Mouse (Mus musculus): ENCODE measurements at regions not wholly inside any gene's neighbourhood (a gene's known extent, or its start where the extent isn't known, plus 50 kb on each side); places are given as distances from the start of the nearest gene placed in this dataset.
A peak's percentile ranks its signal among the peaks of the same experiment; 100 is the strongest.

- DNase-seq (ENCODE audit: low spot score in 2 of 2), result no peak
These were observed 67.9 kb downstream of the 3100002H09Rik start for GRCm38 (mm10) chr4:124542696-124543095.

DNA sequence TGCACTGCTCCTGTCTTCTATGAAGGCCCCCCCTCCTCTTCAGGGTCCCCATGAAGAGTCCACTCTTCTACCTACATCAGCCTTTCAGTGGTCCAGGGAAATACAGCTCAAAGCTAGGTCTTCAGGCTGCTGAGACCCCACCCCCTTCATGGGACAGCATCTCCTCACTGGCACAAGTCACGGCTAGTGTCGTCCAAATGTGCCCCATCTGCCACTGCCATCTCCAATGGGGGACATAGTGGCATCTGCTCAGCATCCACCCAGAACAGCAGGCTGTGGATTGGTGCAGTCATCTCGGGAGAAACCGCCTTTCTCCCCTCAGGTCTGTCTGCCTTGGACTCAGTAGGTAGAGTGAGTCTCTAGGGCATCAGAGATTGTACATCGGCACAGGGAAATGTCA lies 72.1 kb downstream of the 3100002H09Rik start:
- no peak for DNase-seq (ENCODE audit: low spot score in 2 of 2)

- no peak for DNase-seq (ENCODE audit: low spot score in 2 of 2)
These were observed 72.9 kb downstream of the 3100002H09Rik start for GRCm38 (mm10) chr4:124537681-124538080.

DNA sequence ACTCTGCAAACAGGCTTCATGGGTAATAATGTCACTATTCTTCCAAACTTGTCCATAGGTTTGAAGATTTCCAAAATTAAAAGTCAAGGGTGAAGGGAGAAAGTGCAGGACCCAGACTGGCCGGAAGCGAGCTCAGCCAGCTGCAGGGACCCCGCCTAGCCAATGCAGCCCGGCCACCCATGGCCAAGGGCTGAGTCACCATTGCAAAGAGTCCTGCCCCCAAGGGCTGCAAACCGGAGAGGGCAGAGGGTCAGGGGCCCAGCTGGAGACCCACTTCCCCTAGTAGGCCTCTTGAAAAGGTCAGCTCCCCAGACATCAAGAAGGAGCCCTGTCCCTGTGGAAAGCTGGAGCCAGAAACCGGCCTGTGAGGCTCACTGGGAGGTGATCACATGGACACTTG lies 77.0 kb downstream of the 3100002H09Rik start:
- DNase-seq (ENCODE audit: low spot score in 2 of 2), result peak; percentile 15 to 32

DNA sequence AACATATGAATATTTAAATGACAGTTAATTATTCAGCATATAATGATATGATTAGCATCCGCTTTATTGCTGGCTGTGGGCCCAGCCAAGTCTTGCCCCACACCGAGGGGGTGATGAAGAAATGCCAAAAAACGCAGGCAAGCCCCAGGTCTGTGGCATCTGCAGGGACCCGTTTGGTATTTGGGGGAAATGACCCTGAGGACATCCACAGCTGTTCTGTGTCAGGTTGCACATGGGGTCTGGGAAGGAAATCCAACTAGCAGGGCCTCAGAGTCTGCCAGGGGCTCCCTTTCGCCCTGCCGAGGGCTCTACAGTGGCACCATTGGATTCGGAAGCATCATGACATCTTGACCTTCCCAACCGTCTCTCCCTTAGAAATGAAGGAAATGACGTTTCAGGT lies 80.0 kb downstream of the 3100002H09Rik start:
- DNase-seq (ENCODE audit: low spot score in 2 of 2), result no peak

- no peak for DNase-seq (ENCODE audit: low spot score in 2 of 2)
These were observed 83.8 kb downstream of the 3100002H09Rik start for GRCm38 (mm10) chr4:124526822-124527221.

- DNase-seq (ENCODE audit: low spot score in 2 of 2), result peak in 1 of 2 experiments; percentile 12
These were observed 84.2 kb downstream of the 3100002H09Rik start for GRCm38 (mm10) chr4:124526362-124526761.

DNA sequence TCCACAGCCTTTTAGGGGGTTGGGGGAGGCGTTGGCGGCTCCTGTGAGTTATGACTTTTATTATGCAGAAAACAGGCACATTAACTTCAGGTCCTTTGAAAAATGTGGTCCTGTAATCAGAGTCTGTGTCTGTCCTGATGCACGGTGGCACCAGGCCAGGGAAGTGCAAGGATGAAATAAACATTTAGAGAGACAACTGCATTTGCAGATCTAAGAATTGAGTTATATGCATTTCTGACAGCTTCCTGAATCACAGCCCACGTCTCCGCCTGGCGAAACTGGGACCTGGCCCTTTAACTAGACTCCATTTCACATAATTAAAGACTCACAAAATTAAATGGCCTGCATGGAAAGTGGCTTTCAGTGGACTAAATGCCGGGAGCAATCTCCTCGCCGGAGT lies 90.3 kb downstream of the 3100002H09Rik start:
- no peak for DNase-seq (ENCODE audit: low spot score in 2 of 2)

DNA sequence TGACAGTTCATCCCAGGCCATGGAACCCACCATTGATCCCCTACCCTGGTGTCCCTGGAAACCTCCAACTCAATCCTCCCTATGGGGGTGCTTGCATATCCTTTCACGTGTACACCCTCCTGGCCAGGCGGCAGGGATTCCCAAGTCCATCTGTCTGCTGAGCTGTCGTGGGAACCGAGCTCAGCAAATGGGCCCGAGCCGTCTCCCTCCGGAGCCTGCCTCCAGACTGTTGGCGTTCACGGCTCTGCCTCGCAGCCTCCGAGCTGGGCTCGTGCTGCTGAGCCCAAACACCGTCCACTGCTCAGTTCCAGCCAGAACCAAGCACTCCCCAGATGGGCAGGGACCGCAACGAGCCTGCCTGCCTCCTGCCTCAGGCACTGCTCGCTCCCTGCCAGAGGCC lies 98.8 kb downstream of the 3100002H09Rik start:
- DNase-seq (ENCODE audit: low spot score in 2 of 2), result no peak

DNA sequence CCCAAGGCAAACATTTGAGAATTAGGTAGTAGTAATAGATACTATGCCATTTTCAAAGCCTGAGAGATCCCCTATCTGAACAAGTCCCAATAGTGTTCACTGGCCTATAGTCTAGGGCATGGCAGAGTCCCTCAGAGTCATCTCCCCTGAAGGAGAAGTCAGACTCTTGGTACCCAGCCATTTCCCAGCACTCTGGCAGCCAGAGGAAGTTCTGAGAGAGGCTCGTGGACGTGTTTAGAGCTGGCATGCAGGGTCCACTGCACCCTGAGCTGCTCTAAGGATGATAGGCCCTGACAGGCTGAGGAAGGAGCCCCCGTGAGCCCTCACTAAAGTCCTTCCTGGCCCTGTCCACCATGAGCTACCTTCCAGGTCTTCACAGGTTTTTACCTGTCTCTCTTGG lies 99.8 kb downstream of the 3100002H09Rik start:
- no peak for DNase-seq (ENCODE audit: low spot score in 2 of 2)

- DNase-seq (ENCODE audit: low spot score in 2 of 2), result peak; percentile 6 to 40
These were observed 100.9 kb downstream of the 3100002H09Rik start for GRCm38 (mm10) chr4:124509695-124510094.

- DNase-seq (ENCODE audit: low spot score in 2 of 2), result no peak
These were observed 104.4 kb downstream of the 3100002H09Rik start for GRCm38 (mm10) chr4:124506083-124506647.

GRCm38 (mm10) chr4:124501785-124502184 lies 108.8 kb downstream of the 3100002H09Rik start:
- no peak for DNase-seq (ENCODE audit: low spot score in 2 of 2)

DNA sequence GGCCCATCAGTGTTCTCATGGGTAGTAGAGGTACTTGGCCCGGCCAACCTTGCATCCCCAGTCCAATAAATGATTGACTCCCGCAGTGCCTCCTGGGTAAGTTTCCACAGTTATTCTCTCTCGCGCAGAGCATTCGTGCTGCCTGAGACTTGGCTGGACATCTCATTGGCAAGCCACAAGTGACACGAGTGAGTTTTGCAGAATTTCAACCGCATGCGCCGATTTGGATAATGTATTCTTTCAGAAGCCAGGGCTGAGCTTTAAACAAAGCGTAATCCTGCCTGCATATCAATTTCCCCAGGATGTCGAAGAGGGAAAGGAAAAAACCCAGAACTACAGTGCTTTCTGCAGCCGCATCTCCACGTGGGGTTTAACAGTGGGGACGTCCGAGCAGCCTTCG lies 112.6 kb downstream of the 3100002H09Rik start:
- DNase-seq (ENCODE audit: low spot score in 2 of 2), result no peak

DNA sequence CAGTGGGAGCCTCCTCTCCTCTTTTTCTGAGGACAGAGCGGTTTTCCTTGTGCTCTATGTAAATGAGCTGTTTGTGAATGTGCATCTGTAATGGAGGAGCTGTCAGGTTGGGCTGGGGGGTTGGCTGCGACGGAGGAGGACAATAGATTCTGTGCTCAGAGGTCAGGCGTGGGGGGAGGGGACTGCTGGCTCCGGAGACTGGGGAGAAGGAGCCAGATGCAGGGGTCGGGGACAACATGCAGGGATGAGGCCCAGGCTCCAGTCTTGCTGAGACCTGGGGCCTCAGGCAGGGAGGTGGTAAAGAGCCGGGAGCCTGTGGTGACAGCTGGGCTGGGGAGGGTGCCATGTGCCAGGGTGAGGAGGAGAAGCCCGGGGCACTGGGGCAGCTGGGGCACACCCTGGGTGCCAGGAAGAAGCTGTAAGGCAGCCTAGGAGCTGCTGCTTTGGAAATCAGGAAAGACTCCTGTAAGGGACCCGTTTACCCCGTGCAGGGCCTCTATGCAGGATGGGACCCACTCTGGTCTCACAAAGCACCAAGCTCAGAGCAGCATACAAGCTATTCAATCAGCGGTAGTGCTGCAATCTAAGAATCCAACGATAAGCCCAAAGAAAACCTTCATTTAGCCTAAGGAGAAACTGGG lies 124.5 kb downstream of the 3100002H09Rik start:
- DNase-seq (ENCODE audit: low spot score in 2 of 2), result no peak

GRCm38 (mm10) chr4:124484613-124485586 lies 125.7 kb downstream of the 3100002H09Rik start:
- no peak for DNase-seq (ENCODE audit: low spot score in 2 of 2)

DNA sequence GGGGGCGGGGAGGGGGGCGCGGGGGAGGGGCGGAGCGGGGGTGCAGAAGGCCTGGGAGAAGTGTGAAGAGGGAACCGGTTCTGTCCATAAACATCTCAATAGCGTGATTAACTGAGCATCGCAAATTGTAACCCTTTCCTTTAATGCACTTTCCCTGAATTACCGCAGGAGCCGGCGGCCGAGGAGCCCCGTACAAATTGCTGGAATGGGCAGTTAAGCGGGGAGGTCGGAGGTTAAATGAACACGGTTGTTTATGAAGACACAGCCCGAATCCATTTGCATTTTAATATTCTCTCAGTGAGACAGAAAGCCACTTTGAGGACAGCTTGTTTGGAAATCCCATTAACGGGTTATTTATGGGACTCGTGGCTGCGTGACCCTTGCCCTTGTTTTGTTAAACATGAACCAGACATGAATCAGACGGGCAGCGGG lies 132.7 kb downstream of the 3100002H09Rik start:
- no peak for DNase-seq (ENCODE audit: low spot score in 2 of 2)

DNA sequence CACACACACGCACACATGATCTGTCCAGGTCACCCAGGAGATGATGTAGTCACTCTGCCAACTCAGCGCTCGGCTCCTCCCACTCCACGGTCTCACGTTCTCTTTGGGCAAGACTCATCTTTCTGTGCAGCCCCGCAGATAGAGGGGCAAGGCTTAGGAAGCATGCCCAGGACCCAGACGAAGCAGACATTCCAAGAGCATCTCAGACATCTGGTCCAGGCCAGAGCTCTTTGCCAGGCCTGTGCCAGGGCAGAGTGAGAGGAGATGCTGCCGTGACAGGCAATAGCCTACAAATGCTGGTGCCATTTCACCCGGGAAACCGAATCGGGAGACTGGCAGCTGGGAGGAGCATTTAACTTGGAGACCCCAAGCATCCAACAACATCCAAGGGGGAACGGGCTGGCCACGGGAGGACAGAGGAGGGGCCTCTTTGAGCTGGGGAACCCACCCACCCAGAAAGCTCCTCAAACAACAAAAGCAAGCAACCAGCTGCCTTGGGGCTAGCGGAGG lies 133.2 kb downstream of the 3100002H09Rik start:
- no peak for DNase-seq (ENCODE audit: low spot score in 2 of 2)

GRCm38 (mm10) chr4:124465229-124465820 lies 145.3 kb downstream of the 3100002H09Rik start:
- no peak for DNase-seq (ENCODE audit: low spot score in 2 of 2)

DNA sequence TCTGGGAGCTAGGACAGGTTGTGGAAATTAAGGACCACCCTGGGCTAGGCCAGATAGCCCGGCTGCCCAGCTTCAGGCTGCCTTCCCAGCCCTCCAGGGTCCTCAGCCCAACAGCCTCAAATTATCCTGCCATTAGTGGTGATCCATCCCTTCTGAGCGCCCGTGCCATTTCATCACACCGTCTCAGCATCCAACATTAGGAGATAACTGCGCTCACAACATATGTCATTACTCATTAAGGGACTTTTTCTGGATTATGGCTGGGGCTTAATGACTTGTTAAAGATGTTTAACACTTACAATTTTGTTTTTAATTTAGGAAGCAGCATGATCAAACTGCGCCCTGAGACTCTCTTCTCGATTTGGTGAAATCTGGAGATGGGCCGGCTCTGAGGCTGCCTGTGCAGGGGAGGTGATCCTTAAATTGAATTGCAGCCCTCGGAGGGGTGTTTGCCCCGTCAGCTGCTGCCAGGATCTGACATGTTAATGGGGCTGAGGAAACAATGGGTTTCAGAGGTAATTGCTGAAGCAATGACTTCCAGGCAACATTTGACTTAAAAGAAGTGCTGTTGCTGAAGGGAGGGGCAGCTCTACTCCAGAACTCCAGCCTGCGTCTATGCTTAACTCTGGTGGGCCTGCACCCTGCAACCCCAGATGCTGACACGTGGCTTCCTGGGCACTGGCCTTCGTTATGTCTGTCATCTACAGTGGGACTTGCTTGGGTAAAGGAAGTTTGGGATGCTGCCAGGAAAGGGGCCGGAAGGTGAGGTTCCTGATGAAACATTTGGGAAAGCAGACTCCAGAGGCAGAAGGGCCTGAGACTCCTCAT lies 154.9 kb downstream of the 3100002H09Rik start:
- DNase-seq (ENCODE audit: low spot score in 2 of 2), result no peak

GRCm38 (mm10) chr4:124451131-124451530 lies 159.5 kb downstream of the 3100002H09Rik start:
- no peak for DNase-seq (ENCODE audit: low spot score in 2 of 2)
